Comparison of ENCODE assay signal across 13 mouse cellular contexts in the genomic region with DNA sequence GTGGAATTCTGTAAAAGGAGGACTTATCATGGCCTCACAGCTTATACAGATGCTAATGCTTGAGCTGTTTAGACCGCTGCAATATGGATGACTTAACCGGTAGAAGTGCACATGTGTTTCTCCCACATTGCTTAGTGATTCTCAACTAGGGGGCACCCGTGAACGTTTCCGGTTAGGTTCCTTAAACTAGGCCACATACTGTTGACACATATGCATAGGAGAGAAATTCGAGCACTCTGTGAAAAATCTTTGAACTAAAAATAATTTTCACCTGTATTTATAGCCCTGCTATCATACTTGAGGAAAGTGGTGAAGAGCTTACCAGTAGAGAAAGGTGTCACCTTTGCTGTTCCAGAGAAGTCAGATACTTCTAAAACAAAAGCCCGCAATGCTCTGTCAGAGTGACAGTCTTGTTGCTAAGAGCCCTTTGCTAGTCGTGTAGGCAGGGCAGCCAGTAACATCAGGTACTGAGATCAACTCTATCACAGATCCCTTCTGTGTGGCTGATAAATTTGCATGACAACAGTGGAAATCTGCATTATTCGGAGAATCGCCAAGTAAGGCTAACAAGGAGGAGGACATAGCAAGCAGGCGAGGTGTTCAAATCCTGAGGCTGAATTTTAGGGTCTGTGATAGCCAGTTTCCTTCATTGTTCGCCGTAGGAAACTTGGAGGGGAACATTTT. TPM values are rescaled to one million over a fixed set of nuclear protein-coding genes. Genes with fewer than 3 reads are reported as not detected.
A peak's percentile ranks its signal among the peaks of the same experiment; 100 is the strongest.
DNase-seq lines count a peak whose midpoint lies in the region; ATAC-seq and TF ChIP-seq lines count a peak whose summit lies in the region.
"Had no signal": no experiment of that assay in that cellular context is flagged by ENCODE, and none has a peak within 500 bp of the region (broad histone marks: within the 10 kb centered on the region; RNA-seq: fewer than 3 reads in every experiment).

No protein-coding gene starts in this region.

- peak; percentile 28; the same call in 1 of the 2 replicates for ATAC-seq in frontal cortex, adult (ENCODE audit: low TSS enrichment)
- peak; percentile 21 for ATAC-seq in activated CD4-positive, CD25-positive, alpha-beta regulatory T cell, adult 4 months
- no peak for ATAC-seq in megakaryocyte progenitor cell, adult 5-6 weeks (replicated peaks; ENCODE audit: poor library complexity)
- no peak for ATAC-seq in monocyte, adult 5-6 weeks (replicated peaks; ENCODE audit: insufficient number of reproducible peaks, low FRiP score, low TSS enrichment, poor library complexity, severe bottlenecking)
- ATAC-seq: lung, postnatal 0 days had no signal

- DNase-seq in frontal cortex, postnatal 25 days (ENCODE audit: low spot score in 2 of 2) = no peak
- peak in 1 of 2 experiments; percentile 42 for DNase-seq in layer of hippocampus, adult 2 months (ENCODE audit: low spot score in 2 of 2)
- no peak for DNase-seq in layer of hippocampus, postnatal 36 days
- peak; percentile 83 for DNase-seq in thymus, postnatal 0 days (ENCODE audit: low spot score)
- DNase-seq: adrenal gland, adult 8-10 months; kidney, adult 8-10 months; liver; midbrain, embryonic 14.5 days had no signal

- peak overlapping the region; percentile 86 for H3K27ac ChIP-seq in layer of hippocampus, adult 2 months

- no peak overlapping the region for H3K4me3 ChIP-seq in layer of hippocampus, adult 2 months

- peak; percentile 35 for TF ChIP-seq CTCF in layer of hippocampus, adult 2 months (conservative IDR thresholded peaks at IDR 0.05)

RNA-seq across cellular contexts. Expression of gene Hivep2, which starts 50.6 kb away (rescaled TPM):
- 100 to 1,000 TPM; 203 to 210 TPM for total RNA-seq in layer of hippocampus, adult 2 months (2021)
- total RNA-seq in layer of hippocampus, postnatal 36 days (2021) = 100 to 1,000 TPM; 202 to 208 TPM
- polyA plus RNA-seq in activated CD4-positive, CD25-positive, alpha-beta regulatory T cell, adult 4 months (2017; shearing (Covaris generic)) = 10 to 100 TPM; 21.7 to 27.0 TPM
- 13.1 and 14.5 TPM in 2 replicates for polyA plus RNA-seq in thymus, postnatal 0 days (2015; fragmentation: Nextera tagmentation; extraction: Ambion mirVana)
- 1.2 and 2.0 TPM in 2 replicates for total RNA-seq in megakaryocyte progenitor cell, adult 5-6 weeks (2015)
- total RNA-seq in megakaryocyte progenitor cell, adult 5-6 weeks (2017) = 0.57 and 1.6 TPM in 2 replicates
- total RNA-seq in monocyte, adult 5-6 weeks (2017) = 19.2 to 42.6 TPM (median 26.5 TPM) in 3 replicates

Comparison
In these comparisons a context has a peak if more than half of its experiments do, and no peak if none do; other contexts are left out.
1. ATAC-seq: peak in frontal cortex, adult (single experiment) and activated CD4-positive, CD25-positive, alpha-beta regulatory T cell, adult 4 months (single experiment); none in megakaryocyte progenitor cell, adult 5-6 weeks (single experiment) and monocyte, adult 5-6 weeks (single experiment).